Mouse (Mus musculus): ENCODE data around the gene Srrm1.
"Not testable (repeated sequence)": the region's sequence is repeated elsewhere in the genome, so short reads cannot be mapped to it uniquely, and the experiment has no call there.

Gene Srrm1

DNA sequence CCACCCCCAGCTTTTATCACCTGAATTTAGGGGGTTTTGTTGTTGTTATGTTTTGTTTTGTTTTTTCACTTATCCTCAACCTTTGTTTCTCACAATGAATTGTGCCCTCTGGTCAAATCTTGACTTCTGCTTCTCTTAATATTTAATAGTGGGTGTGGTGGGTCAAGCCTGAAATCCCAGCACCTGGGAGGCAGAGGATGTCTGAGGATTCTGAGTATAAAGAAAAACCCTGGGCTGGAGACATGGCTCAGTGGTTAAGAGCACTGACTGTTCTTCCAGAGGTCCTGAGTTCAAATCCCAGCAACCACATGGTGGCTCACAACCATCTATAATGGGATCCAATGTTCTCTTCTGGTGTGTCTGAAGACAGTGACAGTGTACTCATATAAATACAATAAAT, 1.6 kb upstream of the Srrm1 start:
- DNase-seq (ENCODE audit: extremely low read depth, low read depth, low spot score) = not testable (repeated sequence)

DNA sequence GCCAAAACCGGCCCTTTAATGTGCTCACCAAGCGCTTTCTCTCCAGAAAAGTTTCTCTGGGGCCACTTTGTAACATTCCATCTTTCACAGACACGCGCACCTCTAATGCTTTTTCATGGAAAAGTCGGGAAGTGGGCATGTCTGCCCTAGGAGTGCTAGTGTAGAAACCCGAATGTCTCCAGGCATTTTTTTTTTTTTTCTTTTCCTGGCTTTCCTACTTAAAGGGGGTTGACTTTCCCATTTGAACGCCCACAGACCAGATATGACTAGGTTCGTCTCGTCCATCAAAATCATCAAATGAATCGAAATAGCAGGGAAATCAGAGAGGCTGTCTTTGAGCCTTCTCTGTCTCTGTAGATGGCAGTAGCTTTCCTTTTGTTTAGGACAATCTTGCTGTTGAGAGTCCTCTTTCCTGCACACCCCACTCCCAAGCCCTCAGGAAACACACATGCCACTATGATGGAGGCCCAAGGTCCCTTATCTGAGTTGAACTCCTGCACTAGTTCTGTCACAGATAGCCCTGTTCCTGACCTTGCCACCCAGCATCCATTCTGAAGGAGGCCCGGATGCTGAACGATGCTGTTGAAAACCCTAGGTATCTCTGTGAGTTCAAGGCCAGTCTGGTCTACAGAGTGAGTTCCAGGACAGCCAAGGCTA, 801 bp upstream of the Srrm1 start:
- DNase-seq (ENCODE audit: extremely low read depth, low read depth, low spot score) = no peak

DNA sequence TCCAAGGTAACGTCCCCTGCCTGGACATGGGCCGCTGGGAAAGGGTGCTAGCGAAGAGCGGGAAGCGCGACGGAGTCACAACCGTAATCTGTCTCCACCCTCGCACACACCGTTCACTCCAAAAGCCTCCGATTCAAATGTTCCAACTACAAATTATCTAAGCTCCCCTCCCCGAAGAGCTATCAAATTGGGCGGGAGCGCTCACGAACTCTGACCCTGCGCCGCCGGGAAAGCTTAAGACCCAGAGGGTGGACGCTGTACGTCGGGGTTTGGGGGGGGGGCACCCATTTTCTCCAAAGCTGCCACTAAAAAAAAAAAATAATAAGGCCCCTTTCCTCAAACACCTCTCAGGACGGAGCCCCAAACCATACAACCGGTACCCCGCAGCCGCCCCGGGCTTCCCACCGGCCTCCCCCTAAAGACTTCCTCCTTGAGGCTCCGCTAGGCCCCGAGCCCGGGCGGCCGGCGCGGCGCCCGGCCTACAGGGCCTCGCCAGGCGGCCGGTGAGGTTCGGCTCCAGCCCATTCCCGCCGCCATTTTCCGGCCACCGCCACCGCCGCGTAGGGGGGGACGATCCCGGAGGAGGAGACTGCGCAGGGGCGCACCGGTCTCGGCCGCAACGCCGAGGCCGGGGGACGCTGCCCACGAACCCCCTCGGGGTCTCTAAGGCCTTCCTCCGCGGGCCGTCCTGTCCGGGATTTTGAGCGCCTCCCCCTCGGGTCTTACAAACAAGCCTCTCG, 625 bp downstream of the Srrm1 start:
- DNase-seq (ENCODE audit: extremely low read depth, low read depth, low spot score) = no peak

DNA sequence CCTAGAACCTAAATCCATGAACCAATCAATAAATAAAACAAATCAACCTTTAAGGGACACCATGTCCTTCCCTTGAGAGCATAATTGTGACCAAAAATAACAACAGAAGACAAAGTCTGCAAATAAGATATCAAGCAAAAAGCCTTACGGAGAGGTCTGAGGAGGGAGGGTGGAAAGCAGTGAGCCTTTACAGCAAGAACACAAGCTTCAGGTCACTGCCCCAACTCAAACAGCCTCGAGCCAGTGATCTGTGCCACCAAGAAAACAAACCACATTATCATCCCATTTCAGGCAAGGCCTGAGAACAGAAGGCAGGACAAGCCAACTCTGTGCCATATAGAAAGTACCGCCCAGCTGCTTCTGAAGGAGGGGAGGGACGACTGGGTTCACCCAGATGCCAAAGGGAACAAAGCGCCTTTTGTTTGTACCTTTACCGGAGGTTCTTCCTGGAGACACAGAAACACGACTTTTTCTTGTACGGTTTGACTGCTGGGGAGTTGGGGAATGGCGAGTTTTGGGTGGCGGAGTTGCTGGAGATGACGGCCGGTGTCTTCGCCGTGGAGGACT, 15.7 kb downstream of the Srrm1 start:
- no peak for DNase-seq (ENCODE audit: extremely low read depth, low read depth, low spot score)

DNA sequence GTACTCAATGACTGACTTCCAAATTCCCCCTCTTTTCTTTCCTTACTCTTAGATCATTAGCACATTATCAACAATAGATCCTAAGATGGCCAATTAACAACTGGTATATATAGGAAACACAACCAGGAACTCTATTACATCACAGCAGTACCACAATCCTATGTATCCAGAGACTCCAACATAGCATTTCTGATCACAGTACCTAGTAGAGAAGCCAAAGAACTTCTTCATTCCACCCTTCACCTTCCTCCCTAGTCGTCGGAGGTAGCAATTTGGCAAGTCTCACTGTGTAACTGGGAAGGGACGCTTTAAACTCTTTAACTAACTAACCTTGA, 17.1 kb downstream of the Srrm1 start:
- DNase-seq (ENCODE audit: extremely low read depth, low read depth, low spot score) = no peak

DNA sequence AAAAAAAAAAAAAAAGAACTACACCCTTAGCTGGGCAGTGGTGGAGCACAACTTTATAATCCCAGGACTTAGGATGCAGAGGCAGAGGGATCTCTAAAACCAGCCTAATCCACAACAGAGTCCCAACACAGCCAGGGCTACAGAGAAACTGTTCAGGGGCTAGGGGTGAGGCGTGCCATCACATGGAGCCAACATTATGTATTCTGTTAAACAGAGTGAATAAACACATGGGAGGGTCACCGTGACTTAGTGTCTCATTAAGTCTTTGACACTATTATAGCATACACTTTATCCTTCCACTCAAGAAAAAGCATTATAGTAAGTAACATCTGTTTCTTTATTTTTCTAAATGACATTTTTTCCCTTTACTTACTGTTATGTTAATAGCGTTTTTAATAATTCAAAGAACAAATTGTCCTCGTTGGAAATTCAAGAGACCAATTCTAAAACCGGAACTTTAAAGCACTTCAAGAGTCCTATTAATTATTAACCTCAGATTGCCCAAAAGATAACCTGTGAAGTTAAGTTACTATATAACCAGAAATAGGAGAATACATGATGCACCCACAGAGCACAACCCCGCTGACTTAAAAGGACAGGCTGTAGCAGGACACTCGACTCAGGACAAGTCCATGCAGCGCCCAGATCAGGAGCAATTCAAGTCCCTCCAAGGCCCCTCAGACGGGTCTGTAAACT, 17.6 kb downstream of the Srrm1 start:
- DNase-seq (ENCODE audit: extremely low read depth, low read depth, low spot score) = no peak

DNA sequence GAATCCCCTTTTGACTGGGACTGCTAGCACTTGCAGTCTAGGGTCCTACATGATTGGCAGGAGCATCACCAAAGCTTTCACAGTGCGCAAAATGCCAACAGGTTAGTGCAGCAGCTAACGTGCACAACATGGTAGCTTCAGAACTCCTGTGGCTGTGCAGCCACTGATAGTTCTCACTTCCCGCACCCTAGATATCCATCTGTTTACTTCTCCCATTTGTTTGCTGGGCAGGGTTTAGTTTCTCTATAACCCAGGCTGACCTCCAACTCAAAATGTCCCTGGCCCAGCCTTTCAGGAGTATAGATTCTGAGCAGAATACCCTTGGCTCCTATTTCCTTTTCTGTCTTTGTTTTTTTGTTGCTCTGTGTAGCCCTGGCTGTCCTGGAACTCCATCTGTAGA, 26.7 kb downstream of the Srrm1 start:
- no peak for DNase-seq (ENCODE audit: extremely low read depth, low read depth, low spot score)

DNA sequence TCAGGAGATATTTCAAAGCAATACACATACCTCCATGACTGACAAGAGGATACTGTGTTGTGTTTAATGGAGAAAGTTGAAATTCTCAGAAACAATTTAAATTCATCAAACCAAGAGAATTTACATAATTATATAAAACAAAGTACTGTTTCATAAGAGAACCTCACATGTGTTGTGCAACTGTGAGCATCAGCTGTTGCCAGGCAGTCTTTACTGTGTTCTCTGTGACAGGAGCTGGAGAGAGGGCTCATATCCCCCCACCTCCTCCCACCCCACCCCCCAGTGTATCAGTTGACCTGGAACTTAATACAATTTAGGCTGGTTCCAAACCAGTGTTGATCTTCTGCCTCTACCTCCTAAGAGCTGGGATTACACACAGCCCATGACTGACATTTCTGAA, 27.1 kb downstream of the Srrm1 start:
- no peak for DNase-seq (ENCODE audit: extremely low read depth, low read depth, low spot score)

DNA sequence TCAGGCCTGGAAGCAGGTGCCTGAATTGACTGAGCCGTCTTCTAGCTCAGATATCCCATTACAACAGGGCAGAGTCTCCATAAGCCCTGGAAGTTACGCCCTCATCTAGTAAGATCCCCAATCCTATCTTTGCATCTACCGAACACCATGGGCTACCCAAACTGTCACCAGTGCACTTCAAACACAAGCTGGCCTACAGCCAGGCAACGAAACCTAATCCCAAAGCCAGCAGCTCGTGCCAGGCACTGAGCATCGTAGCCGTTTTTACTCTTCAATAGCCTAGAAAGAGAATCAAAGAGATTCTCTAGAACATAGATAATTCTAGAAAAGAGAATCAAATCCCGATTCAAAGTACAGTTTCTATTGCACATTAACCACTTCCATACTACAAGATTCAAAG, 30.1 kb downstream of the Srrm1 start:
- DNase-seq (ENCODE audit: extremely low read depth, low read depth, low spot score) = no peak

DNA sequence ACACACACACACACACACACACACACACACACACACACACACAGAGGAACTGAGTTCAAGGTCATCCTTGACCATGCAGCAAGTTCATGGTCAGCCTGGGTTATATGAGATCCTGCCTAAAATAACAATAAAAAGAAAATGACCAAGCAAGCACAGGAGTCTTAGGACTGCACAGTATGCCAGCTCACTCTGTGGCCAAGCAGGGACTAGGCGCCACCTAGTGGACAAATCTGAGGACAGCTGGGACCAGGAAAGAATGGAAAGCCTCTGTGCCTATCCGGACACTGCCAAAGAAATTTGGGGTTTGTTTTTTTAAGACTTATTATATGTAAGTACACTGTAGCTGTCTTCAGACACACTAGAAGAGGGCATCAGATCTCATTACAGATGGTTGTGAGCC, 35.2 kb downstream of the Srrm1 start:
- DNase-seq (ENCODE audit: extremely low read depth, low read depth, low spot score) = no peak

DNA sequence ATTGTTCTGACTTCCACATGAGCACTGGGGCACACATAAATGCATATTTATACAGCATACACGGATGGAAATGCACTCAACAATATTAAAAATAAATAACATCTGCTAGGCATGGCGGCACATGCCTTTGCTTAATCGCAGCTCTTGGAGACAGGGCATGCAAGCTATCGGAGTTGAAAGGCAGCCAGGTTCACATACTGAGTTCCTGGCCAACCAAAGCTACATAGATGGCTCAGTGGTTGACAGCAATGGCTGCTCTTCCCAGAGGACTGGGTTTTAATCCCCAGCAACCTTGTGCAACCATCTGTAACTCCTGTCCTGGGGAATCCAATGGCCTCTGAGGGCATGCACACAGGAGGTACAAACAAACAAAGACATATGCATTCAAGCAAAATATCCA, 35.6 kb downstream of the Srrm1 start:
- no peak for DNase-seq (ENCODE audit: extremely low read depth, low read depth, low spot score)

DNA sequence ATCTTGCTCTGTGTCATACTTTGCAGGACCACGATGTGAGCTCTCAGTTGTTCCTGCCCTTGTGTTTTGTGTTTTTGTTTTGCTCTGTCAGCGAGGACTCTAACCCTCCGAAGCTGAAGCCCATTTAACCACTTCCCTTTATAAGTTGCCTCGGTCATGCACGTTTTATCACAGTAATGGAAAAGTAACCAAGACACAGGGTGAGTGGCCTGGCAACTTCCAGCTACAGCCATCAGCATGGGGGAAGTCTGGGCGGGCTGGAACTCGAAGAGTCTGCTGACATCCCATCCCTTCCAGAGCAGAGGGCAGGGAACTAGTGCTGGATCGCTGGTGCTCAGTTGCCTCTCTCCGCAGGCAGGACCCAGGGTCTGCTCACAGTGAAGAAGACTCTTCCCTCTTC, 37.8 kb downstream of the Srrm1 start:
- DNase-seq (ENCODE audit: extremely low read depth, low read depth, low spot score) = no peak

DNA sequence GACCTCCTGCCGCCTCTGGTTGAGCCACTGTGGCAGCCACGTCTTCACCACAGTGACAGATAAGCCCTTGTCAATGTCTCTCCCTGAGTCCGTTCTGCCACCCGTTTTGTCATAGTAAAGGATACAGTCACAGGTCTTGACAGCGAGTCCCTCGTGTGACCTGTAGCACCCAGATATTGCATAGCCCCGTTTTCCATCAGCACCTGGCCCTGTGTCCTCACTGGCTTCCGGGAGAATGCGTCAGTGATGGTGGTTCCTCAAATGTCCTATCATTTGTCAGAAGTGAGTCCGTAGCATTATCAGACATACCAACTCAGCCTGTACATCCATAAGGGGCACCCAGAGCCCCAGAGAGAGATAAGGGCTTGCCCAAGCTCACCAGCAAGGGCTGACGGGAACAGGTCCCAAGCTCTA, 38.7 kb downstream of the Srrm1 start:
- no peak for DNase-seq (ENCODE audit: extremely low read depth, low read depth, low spot score)

DNA sequence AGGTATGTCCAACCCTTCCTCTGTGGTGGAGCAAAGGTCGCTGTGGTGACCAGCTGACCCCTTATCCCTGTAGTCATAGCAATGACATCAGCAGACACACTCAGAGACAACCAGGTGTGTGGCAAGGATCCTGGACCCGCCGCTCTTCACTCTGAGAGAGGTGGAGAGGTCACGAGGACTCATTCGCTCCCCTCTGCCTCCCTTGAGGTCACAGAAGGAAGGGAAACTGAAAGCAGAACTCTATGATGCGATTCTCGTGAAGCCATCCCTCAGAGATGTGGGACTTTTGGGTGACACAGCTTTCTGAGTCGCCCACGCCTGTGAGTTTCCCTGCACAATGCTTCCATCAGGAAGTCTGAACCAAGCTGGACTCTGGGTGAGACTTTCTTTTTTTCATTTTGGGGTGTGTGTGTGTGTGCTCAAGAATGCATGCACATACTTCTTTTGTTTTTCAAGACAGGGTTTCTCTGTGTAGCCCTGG, 39.3 kb downstream of the Srrm1 start:
- no peak for DNase-seq (ENCODE audit: extremely low read depth, low read depth, low spot score)

DNA sequence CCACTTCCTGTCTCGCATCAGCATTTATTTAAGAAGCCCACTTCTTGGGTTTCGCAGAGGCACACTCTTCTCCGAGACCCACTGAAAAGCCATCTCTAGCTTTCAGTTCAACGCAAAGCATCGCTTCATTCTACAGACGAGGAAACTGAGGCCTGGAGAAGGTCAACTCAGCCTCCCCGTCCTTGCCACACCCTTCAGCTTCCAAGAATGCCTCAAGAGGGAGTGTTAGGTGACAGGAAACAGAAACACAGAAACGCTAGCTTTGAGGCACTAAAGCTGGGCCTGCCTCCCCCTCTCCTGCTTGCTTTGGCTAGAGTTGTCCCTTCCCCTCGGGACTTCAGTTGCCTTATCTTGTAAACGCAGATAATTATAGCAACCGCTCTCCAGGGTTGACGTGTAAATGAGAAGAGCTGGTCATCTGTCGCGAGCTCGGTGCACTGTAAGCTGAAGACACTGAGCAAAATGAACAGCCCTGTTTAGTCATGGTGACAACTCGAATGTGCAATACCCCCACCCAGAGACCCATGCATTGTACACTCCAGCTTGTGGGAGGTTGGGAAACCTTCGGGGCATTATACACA, 39.9 kb downstream of the Srrm1 start:
- no peak for DNase-seq (ENCODE audit: extremely low read depth, low read depth, low spot score)

DNA sequence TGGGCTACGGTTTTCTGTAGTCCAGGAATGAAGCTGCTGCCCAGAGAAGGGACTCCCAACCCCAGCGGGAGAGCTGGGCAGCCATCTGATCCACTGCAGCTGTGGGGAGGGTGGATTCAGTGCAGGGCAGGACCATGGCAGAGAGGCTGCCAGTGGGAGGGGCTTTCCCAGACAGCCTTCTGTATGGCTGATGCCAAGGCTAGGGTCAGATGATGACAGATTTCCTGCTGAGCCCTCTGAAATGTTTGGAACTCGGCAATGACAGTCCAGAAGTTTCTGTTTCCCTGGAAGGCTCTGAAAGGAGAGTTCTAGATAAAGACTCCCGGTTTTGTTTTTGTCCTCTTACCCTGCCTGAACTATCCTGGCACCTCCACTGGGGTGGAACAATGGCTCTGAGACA, 40.4 kb downstream of the Srrm1 start:
- no peak for DNase-seq (ENCODE audit: extremely low read depth, low read depth, low spot score)

DNA sequence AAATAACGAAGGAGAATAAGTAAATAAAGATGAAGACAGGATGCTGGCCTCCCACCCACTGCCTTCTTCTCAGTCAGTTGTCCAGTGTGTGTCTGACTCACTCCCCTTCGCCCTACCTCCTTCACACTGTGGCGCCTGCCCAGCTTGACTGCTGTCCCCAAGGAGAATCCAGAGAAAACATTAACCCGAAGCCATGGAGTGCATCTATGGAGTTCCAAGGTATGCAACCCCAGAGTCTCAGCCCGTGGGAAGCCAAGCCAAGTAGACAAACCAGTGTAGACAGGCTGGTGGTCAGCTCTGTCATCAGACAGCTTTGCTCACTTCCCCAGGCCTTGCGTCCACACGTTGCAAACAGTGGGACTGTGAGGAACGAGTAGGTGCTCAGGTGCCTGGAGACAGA, 42.8 kb downstream of the Srrm1 start:
- no peak for DNase-seq (ENCODE audit: extremely low read depth, low read depth, low spot score)

DNA sequence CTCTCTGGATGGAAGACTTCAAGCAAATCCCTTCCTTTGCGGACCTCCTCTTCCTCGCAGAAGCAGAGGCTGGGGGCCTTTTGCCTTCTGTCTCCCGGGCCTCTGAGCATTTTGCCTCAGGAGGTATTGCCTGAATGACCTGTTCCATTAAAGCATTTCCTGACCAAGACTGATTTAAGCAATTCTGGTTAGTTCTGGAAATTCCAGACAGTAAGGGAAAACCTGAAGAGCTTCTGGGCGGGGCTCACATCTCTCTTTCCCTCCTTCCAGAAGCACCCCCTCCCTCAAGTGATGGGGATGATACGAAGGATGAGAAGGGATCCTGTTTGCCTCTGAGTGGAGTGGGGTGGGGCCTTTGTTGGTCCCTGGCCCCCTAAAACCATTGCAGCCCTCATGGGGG, 43.4 kb downstream of the Srrm1 start:
- no peak for DNase-seq (ENCODE audit: extremely low read depth, low read depth, low spot score)

DNA sequence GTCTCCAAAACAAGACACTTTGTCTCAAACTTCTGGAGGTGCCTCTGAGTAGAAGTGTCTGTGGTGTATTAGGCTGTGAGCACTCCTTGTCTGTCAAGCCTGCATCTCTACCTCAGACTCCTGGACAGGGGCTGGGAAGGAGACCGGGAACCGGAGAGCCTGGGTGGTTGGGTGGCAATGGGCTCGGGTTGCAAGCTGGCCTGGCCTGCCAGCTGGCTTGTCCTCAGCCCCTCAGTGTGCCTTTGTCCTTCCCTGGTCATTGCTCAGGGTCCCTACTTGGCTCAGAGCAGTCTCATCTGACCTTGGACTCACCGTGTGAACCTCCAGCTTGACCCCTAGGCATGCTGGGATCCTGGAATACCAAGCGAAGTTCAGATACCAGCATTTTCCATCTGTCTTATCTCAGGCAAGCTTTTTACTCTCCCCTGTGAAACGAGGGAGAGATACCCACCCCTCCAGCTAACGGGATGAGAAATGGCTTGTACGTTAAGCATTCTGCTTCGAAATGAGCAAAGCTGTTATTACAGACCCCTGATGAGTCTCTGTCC, 43.9 kb downstream of the Srrm1 start:
- no peak for DNase-seq (ENCODE audit: extremely low read depth, low read depth, low spot score)

DNA sequence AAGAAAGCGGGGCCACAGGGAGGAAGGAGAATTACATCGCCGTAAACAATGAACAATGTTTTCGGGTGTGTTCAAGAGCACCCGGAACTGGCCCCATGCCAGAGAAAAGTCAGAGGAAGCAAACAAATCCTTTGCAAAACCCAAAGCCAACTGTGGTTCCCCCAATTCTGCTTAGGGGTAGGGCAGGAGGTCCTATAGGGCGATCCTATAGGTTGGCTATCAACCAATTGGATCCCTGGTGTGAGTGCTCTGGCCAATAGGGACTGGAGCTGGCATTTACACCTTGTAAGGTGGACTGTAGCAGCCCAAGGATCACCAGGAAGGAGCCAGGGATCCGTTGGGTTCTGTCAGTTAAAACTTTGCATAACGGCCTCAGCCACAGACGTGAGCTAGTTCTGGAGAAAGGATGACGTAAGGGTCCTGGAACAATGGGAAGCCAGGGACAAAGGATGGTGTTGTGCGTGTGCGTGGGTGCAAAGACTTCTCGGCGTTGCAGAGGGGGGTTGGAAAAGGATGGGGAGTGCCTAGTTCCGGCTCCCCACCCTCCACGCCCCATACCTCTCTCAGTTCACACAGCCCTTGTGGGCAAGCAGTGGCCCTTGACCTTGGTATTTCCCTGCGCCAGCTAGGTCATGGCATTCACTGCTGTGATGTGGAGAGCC, 46.0 kb downstream of the Srrm1 start:
- no peak for DNase-seq (ENCODE audit: extremely low read depth, low read depth, low spot score)

DNA sequence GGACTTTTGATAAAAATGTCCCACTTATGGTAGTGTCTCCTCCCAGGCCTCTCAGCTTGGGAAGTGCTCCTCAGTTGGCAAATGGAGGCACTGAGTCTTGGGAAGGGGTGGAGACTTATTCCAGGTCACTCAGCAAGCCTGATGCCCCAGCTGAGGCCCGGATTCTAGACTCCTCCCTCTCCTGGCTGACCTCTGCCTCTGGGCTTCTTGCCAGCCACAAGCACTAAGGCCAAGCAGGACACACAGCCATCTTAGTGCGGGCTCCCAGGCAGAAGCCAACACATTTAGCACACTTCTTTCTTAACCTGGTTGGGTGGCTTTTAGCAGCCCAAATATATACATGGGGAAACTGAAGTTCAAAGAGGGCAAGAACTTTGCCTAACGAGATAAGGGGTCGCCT, 46.6 kb downstream of the Srrm1 start:
- DNase-seq (ENCODE audit: extremely low read depth, low read depth, low spot score) = no peak

Data from fat pad, adult 2 months (tissue).